Mouse (Mus musculus): ENCODE measurements around the gene Siah2. TPM values are rescaled to one million over a fixed set of nuclear protein-coding genes. Genes with fewer than 3 reads are reported as not detected.

The Siah2 gene
- polyA plus RNA-seq, 1 experiment from 2014 or later: 8.4 TPM

- 86% methylated on average over 7 of the region's 7 CpGs for WGBS
- H3K4me3 ChIP-seq (ENCODE audit: low read length): no peak overlapping the region
- H3K27me3 ChIP-seq (replicated peaks; ENCODE audit: control insufficient read depth, insufficient read depth, low read length): no peaks in the 10 kb centered on the region
- H3K4me1 ChIP-seq (ENCODE audit: control insufficient read depth, insufficient read depth, low read depth, low read length): peaks cover 16% of the 10 kb centered on the region
- H3K9ac ChIP-seq (ENCODE audit: low read depth, low read length): no peak overlapping the region
- no peak overlapping the region for H3K27ac ChIP-seq (ENCODE audit: low read depth, low read length)
- H3K36me3 ChIP-seq (ENCODE audit: control insufficient read depth, insufficient read depth, low read length): no peaks in the 10 kb centered on the region
- H3K9me3 ChIP-seq (ENCODE audit: control insufficient read depth, low read length): no peaks in the 10 kb centered on the region
- no peak overlapping the region for H3K4me2 ChIP-seq (ENCODE audit: low read length)
- ATAC-seq: no peak
Measured at GRCm38 (mm10) chr3:58680943-58681637, 11.1 kb downstream of the Siah2 start.

DNA sequence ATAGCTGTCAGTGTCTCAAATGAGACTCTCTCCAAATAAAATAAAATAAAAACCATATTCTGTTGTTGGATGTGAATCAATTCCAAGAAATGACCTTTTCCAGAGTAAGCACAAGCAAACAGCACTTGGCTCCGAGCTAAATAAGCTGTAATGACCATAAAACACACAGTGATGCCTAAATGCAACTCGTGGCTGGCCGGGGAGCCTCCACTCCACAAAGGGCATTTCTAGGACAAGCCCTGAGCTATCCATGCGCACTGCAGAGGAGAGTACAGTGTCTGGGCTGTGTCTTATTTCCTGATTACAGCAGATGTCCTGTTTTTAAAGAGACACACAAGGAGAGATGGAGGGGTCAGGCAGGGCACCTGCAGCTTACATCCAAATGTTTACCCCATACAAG is 12.2 kb downstream of the Siah2 start:
- H3K9me3 ChIP-seq (ENCODE audit: control insufficient read depth, low read length): no peaks in the 10 kb centered on the region
- H3K4me3 ChIP-seq (ENCODE audit: low read length): no peak overlapping the region
- ATAC-seq: 0 out of 2 replicates have a peak, but pooled peaks have one; percentile 37
- H3K4me2 ChIP-seq (ENCODE audit: low read length): no peak overlapping the region
- H3K27me3 ChIP-seq (replicated peaks; ENCODE audit: control insufficient read depth, insufficient read depth, low read length): no peaks in the 10 kb centered on the region
- H3K27ac ChIP-seq (ENCODE audit: low read depth, low read length): no peak overlapping the region; the same call in 1 of the 2 replicates
- no peaks in the 10 kb centered on the region for H3K36me3 ChIP-seq (ENCODE audit: control insufficient read depth, insufficient read depth, low read length)
- no peak overlapping the region for H3K9ac ChIP-seq (ENCODE audit: low read depth, low read length)
- peaks cover 16% of the 10 kb centered on the region for H3K4me1 ChIP-seq (ENCODE audit: control insufficient read depth, insufficient read depth, low read depth, low read length)
- 48% methylated on average over 4 of the region's 4 CpGs for WGBS

DNA sequence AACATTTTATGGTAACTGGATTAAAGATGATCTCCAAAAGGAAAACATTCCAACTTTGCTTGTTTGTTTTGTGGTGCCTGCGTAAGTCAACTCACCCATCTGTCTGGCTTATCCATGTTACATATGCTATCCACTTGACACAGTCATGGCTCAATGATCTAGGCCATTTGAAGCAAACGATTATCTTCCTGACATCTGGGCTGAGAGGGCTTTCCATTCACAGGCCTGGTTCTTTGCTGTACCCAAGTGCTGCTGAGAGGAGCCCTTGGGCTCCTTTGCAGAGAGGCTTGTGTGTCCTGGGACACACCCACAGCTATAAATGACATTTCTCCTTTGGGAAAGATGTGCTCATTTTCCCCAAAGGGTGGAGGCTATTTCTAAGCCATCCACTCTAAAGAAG is 13.3 kb downstream of the Siah2 start:
- no peak overlapping the region for H3K4me3 ChIP-seq (ENCODE audit: low read length)
- peaks cover 6% of the 10 kb centered on the region; the same call in 1 of the 2 replicates for H3K36me3 ChIP-seq (ENCODE audit: control insufficient read depth, insufficient read depth, low read length)
- H3K4me2 ChIP-seq (ENCODE audit: low read length): no peak overlapping the region
- 43% methylated on average over 2 of the region's 2 CpGs for WGBS
- 0 out of 2 replicates have a peak, but pooled peaks have one; percentile 15 for ATAC-seq
- H3K27me3 ChIP-seq (replicated peaks; ENCODE audit: control insufficient read depth, insufficient read depth, low read length): no peaks in the 10 kb centered on the region
- H3K9me3 ChIP-seq (ENCODE audit: control insufficient read depth, low read length): no peaks in the 10 kb centered on the region
- peaks cover 16% of the 10 kb centered on the region for H3K4me1 ChIP-seq (ENCODE audit: control insufficient read depth, insufficient read depth, low read depth, low read length)
- H3K9ac ChIP-seq (ENCODE audit: low read depth, low read length): no peak overlapping the region
- no peak overlapping the region for H3K27ac ChIP-seq (ENCODE audit: low read depth, low read length)

DNA sequence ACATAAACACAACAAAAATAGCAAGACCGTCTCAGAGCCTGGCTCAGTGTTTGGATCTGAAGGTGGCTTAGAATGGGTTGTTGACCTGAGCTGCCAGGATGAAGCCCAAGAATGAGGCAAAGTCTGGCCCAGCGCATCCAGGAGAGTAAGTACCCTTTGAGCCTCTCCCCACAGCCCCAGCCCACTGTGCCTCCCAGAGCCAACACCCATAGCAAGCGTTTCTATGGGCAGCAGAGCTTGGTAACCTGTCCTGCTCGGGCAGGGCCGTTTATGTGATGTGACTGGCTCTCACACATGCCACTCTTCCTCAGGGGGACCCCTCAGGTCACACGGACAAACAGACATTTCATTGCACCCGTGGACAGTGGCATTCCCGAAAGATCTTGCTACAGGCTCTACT is 13.8 kb downstream of the Siah2 start:
- ATAC-seq: no peak; the same call in 1 of the 2 replicates
- Histone ChIP-seq H3K27me3 (replicated peaks; ENCODE audit: control insufficient read depth, insufficient read depth, low read length) (no peaks in the 10 kb centered on the region), H3K36me3 (ENCODE audit: control insufficient read depth, insufficient read depth, low read length) (peaks cover 6% of the 10 kb centered on the region; the same call in 1 of the 2 replicates), H3K27ac (ENCODE audit: low read depth, low read length) (no peak overlapping the region), H3K4me3 (ENCODE audit: low read length) (no peak overlapping the region), H3K4me2 (ENCODE audit: low read length) (no peak overlapping the region), H3K9me3 (ENCODE audit: control insufficient read depth, low read length) (no peaks in the 10 kb centered on the region), H3K4me1 (ENCODE audit: control insufficient read depth, insufficient read depth, low read depth, low read length) (peaks cover 16% of the 10 kb centered on the region), H3K9ac (ENCODE audit: low read depth, low read length) (no peak overlapping the region)
- 52% methylated on average over 8 of the region's 8 CpGs for WGBS

DNA sequence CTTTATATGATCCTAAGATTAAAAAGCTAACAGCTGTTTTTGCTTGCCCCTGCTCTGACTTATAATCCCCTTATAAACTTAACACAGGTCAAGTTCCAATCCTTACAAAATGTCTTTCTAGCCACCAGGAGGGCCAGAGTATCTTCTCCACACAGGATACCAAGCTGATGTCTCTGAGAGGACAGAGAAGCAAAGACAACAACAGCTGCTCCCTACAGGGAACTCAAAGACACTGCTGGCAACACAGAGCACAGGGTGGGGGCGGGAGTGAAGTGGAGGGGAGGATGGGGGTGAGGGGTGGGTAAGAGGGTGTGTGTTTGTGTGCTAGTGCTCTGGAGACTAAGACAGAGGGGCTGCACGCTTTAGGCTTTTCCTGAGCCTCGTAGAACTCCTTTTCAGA is 14.6 kb downstream of the Siah2 start:
- peaks cover 16% of the 10 kb centered on the region for H3K4me1 ChIP-seq (ENCODE audit: control insufficient read depth, insufficient read depth, low read depth, low read length)
- no peaks in the 10 kb centered on the region for H3K9me3 ChIP-seq (ENCODE audit: control insufficient read depth, low read length)
- WGBS: 53% methylated on average over 3 of the region's 3 CpGs
- ATAC-seq: peak; percentile 53; the same call in 1 of the 2 replicates
- H3K4me3 ChIP-seq (ENCODE audit: low read length): no peak overlapping the region
- peaks cover 6% of the 10 kb centered on the region; the same call in 1 of the 2 replicates for H3K36me3 ChIP-seq (ENCODE audit: control insufficient read depth, insufficient read depth, low read length)
- H3K9ac ChIP-seq (ENCODE audit: low read depth, low read length): no peak overlapping the region
- no peak overlapping the region for H3K27ac ChIP-seq (ENCODE audit: low read depth, low read length)
- H3K27me3 ChIP-seq (replicated peaks; ENCODE audit: control insufficient read depth, insufficient read depth, low read length): no peaks in the 10 kb centered on the region
- H3K4me2 ChIP-seq (ENCODE audit: low read length): no peak overlapping the region

DNA sequence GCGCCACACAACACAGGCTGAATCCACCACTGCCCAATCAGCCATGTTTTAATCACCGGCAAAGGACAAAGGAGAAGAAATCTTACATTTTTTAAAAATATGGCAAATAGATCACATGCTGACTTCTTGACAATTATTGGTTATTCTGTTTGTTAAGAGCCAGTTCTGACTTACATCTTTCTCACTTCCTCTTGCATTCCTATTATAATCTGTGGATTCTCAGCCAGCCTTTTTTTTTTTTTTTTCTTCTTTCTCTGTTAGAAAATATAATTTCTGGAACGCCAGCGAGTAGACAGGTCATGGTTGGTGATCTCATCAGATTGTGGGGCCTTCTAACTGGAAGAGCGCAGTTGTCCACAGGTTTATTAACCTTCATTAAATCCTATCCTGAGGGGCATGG is 18.9 kb downstream of the Siah2 start:
- peaks cover 6% of the 10 kb centered on the region; the same call in 1 of the 2 replicates for H3K36me3 ChIP-seq (ENCODE audit: control insufficient read depth, insufficient read depth, low read length)
- no peak overlapping the region for H3K4me3 ChIP-seq (ENCODE audit: low read length)
- H3K4me2 ChIP-seq (ENCODE audit: low read length): no peak overlapping the region
- H3K4me1 ChIP-seq (ENCODE audit: control insufficient read depth, insufficient read depth, low read depth, low read length): 0 out of 2 replicates have a peak, but pooled peaks cover 2% of the 10 kb centered on the region
- no peaks in the 10 kb centered on the region for H3K27me3 ChIP-seq (replicated peaks; ENCODE audit: control insufficient read depth, insufficient read depth, low read length)
- WGBS: 94% methylated on average over 5 of the region's 5 CpGs
- no peaks in the 10 kb centered on the region for H3K9me3 ChIP-seq (ENCODE audit: control insufficient read depth, low read length)
- no peak overlapping the region for H3K27ac ChIP-seq (ENCODE audit: low read depth, low read length)
- ATAC-seq: no peak
- no peak overlapping the region for H3K9ac ChIP-seq (ENCODE audit: low read depth, low read length)

GRCm38 (mm10) chr3:58672481-58673183 is 19.6 kb downstream of the Siah2 start:
- no peak overlapping the region for H3K4me2 ChIP-seq (ENCODE audit: low read length)
- no peak overlapping the region for H3K4me3 ChIP-seq (ENCODE audit: low read length)
- H3K4me1 ChIP-seq (ENCODE audit: control insufficient read depth, insufficient read depth, low read depth, low read length): 0 out of 2 replicates have a peak, but pooled peaks cover 2% of the 10 kb centered on the region
- H3K9ac ChIP-seq (ENCODE audit: low read depth, low read length): no peak overlapping the region
- peaks cover 6% of the 10 kb centered on the region; the same call in 1 of the 2 replicates for H3K36me3 ChIP-seq (ENCODE audit: control insufficient read depth, insufficient read depth, low read length)
- H3K27me3 ChIP-seq (replicated peaks; ENCODE audit: control insufficient read depth, insufficient read depth, low read length): no peaks in the 10 kb centered on the region
- ATAC-seq: no peak
- WGBS: 84% methylated on average over 4 of the region's 4 CpGs
- H3K9me3 ChIP-seq (ENCODE audit: control insufficient read depth, low read length): no peaks in the 10 kb centered on the region
- H3K27ac ChIP-seq (ENCODE audit: low read depth, low read length): no peak overlapping the region

DNA sequence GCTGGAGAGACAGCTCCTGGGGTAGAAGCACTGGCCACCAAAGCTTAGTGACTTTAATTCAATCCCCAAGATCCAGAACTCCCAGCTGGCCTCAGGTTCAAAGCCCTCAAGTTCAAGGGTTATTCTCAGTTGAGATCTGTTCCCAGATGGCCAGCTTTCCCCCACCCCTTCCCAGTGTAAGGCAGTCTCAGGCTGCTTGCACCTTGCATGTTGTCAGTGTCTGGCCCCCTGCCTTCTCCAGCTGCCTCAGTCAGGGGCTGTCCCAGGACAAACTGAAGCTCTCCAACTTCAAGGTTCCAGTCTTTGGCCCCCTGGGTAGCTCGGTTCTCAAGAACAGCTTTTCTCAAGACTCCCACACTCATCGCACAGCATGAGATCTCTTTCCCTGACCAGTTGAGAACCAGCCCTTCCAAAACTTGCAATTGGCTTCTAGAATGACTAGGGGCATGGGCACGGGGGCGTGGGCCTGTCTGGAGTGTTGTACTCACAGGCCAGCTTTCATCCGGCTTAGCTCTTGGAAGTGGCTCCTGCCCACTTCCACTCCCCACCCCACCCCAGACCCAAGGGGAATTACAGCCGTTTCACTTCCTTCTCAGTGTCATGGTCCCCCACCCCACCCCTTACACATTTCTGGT is 20.5 kb downstream of the Siah2 start:
- H3K9me3 ChIP-seq (ENCODE audit: control insufficient read depth, low read length): no peaks in the 10 kb centered on the region
- H3K27me3 ChIP-seq (replicated peaks; ENCODE audit: control insufficient read depth, insufficient read depth, low read length): no peaks in the 10 kb centered on the region
- no peaks in the 10 kb centered on the region for H3K4me1 ChIP-seq (ENCODE audit: control insufficient read depth, insufficient read depth, low read depth, low read length)
- H3K9ac ChIP-seq (ENCODE audit: low read depth, low read length): no peak overlapping the region
- no peak for ATAC-seq
- no peak overlapping the region for H3K27ac ChIP-seq (ENCODE audit: low read depth, low read length)
- H3K36me3 ChIP-seq (ENCODE audit: control insufficient read depth, insufficient read depth, low read length): peaks cover 6% of the 10 kb centered on the region; the same call in 1 of the 2 replicates
- H3K4me3 ChIP-seq (ENCODE audit: low read length): no peak overlapping the region
- H3K4me2 ChIP-seq (ENCODE audit: low read length): no peak overlapping the region
- 63% methylated on average over 6 of the region's 6 CpGs for WGBS

DNA sequence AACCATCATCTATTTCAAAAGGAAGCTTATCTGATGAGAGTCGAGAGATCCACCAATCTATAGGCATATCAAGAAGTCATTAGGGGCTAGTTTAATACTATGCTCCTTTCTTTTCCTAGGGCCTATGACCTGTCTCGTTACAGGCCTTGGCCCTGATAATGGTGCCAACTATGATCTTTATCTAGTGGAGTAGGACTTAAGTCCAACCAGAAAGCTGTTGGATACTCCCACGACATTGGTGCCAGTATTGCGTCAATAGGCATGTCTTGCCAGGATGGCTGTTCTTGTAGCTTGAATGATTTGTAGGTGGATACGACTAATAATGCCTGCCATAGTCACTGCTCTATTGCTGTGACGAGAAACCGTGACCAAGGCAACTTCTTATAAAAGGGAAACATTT is 28.2 kb downstream of the Siah2 start:
- H3K27me3 ChIP-seq (replicated peaks; ENCODE audit: control insufficient read depth, insufficient read depth, low read length): no peaks in the 10 kb centered on the region
- no peak overlapping the region for H3K27ac ChIP-seq (ENCODE audit: low read depth, low read length)
- no peak overlapping the region for H3K9ac ChIP-seq (ENCODE audit: low read depth, low read length)
- no peaks in the 10 kb centered on the region for H3K36me3 ChIP-seq (ENCODE audit: control insufficient read depth, insufficient read depth, low read length)
- no peak overlapping the region for H3K4me2 ChIP-seq (ENCODE audit: low read length)
- H3K4me1 ChIP-seq (ENCODE audit: control insufficient read depth, insufficient read depth, low read depth, low read length): no peaks in the 10 kb centered on the region
- H3K4me3 ChIP-seq (ENCODE audit: low read length): no peak overlapping the region
- peaks cover 8% of the 10 kb centered on the region for H3K9me3 ChIP-seq (ENCODE audit: control insufficient read depth, low read length)
- WGBS: 82% methylated on average over 7 of the region's 7 CpGs
- ATAC-seq: no peak
